Mouse (Mus musculus): ENCODE measurements around the gene Myo15b. TPM values are rescaled to one million over a fixed set of nuclear protein-coding genes. Genes with fewer than 3 reads are reported as not detected.
"Not testable (repeated sequence)": the region's sequence is repeated elsewhere in the genome, so short reads cannot be mapped to it uniquely, and the experiment has no call there.

Gene Myo15b
- total RNA-seq, 2 experiments from 2014 or later, result not detected

- no peak for DNase-seq (ENCODE audit: low spot score)
Observed at GRCm38 (mm10) chr11:115830550-115831325, 27.5 kb upstream of the Myo15b start.

GRCm38 (mm10) chr11:115831518-115831917, 26.7 kb upstream of the Myo15b start:
- DNase-seq (ENCODE audit: low spot score), result no peak

- no peak for DNase-seq (ENCODE audit: low spot score)
Observed at GRCm38 (mm10) chr11:115832064-115832463, 26.1 kb upstream of the Myo15b start.

GRCm38 (mm10) chr11:115832523-115832922, 25.7 kb upstream of the Myo15b start:
- peak; percentile 59 for DNase-seq (ENCODE audit: low spot score)

- DNase-seq (ENCODE audit: low spot score), result no peak
Observed at GRCm38 (mm10) chr11:115833021-115833513, 25.1 kb upstream of the Myo15b start.

GRCm38 (mm10) chr11:115834033-115834432, 24.2 kb upstream of the Myo15b start:
- DNase-seq (ENCODE audit: low spot score), result no peak

- DNase-seq (ENCODE audit: low spot score), result no peak
Observed at GRCm38 (mm10) chr11:115836656-115837395, 21.4 kb upstream of the Myo15b start.

- no peak for DNase-seq (ENCODE audit: low spot score)
Observed at GRCm38 (mm10) chr11:115837606-115838345, 20.4 kb upstream of the Myo15b start.

- peak; percentile 71 for DNase-seq (ENCODE audit: low spot score)
Observed at GRCm38 (mm10) chr11:115838895-115839311, 19.3 kb upstream of the Myo15b start.

GRCm38 (mm10) chr11:115839732-115840131, 18.5 kb upstream of the Myo15b start:
- DNase-seq (ENCODE audit: low spot score), result no peak

GRCm38 (mm10) chr11:115841044-115841443, 17.2 kb upstream of the Myo15b start:
- no peak for DNase-seq (ENCODE audit: low spot score)

GRCm38 (mm10) chr11:115841961-115842550, 16.1 kb upstream of the Myo15b start:
- no peak for DNase-seq (ENCODE audit: low spot score)

GRCm38 (mm10) chr11:115843141-115843890, 14.9 kb upstream of the Myo15b start:
- DNase-seq (ENCODE audit: low spot score), result no peak

GRCm38 (mm10) chr11:115843891-115844239, 14.3 kb upstream of the Myo15b start:
- DNase-seq (ENCODE audit: low spot score), result no peak

- DNase-seq (ENCODE audit: low spot score), result no peak
Observed at GRCm38 (mm10) chr11:115844240-115844639, 14.0 kb upstream of the Myo15b start.

GRCm38 (mm10) chr11:115845819-115846218, 12.4 kb upstream of the Myo15b start:
- no peak for DNase-seq (ENCODE audit: low spot score)

- DNase-seq (ENCODE audit: low spot score), result no peak
Observed at GRCm38 (mm10) chr11:115854674-115855073, 3.5 kb upstream of the Myo15b start.

- not testable (repeated sequence) for DNase-seq (ENCODE audit: low spot score)
Observed at GRCm38 (mm10) chr11:115857146-115857545, 1.1 kb upstream of the Myo15b start.

GRCm38 (mm10) chr11:115857936-115858335, 270 bp upstream of the Myo15b start:
- no peak for DNase-seq (ENCODE audit: low spot score)

GRCm38 (mm10) chr11:115859143-115859945, 1.1 kb downstream of the Myo15b start:
- peak; percentile 88 for DNase-seq (ENCODE audit: low spot score)

Data from gastrocnemius, adult 18-20 months (tissue).